Mouse (Mus musculus) hindbrain, postnatal 0 days (tissue): ENCODE measurements around the gene Gadd45gip1. TPM values are rescaled to one million over a fixed set of nuclear protein-coding genes. Genes with fewer than 3 reads are reported as not detected.

ENCODE experiments used
- ATAC-seq: fragments of 200-750 bp; cut with Nextera tagmentation; 2 replicates; pipeline ENCODE4 v1.8.0; 2017; ENCODE audit warnings: mild to moderate bottlenecking, moderate TSS enrichment, moderate library complexity
- DNase-seq: peaks from one replicate; pipeline ENCODE4 v3.0.0-alpha.2; 2015; ENCODE audit warnings: low spot score
- H3K27ac ChIP-seq: fragments of 300-500 bp; sonication (generic); 2 replicates; pipeline ENCODE4 v1.5.1; 2014; ENCODE audit warnings: mild to moderate bottlenecking
- H3K27me3 ChIP-seq: fragments of 300-500 bp; sonication (generic); 2 replicates; pipeline ENCODE4 v1.6.1; 2014; ENCODE audit warnings: low read length, mixed read lengths; ENCODE audit not compliant: insufficient read depth
- H3K36me3 ChIP-seq: fragments of 300-500 bp; sonication (generic); 2 replicates; pipeline ENCODE4 v1.6.1; 2014; ENCODE audit warnings: low read length, mixed read lengths; ENCODE audit not compliant: insufficient read depth
- H3K4me1 ChIP-seq: fragments of 300-500 bp; sonication (generic); 2 replicates; pipeline ENCODE4 v1.6.1; 2014; ENCODE audit warnings: antibody characterized with exemption, low read length, mixed read lengths; ENCODE audit not compliant: insufficient read depth
- H3K4me2 ChIP-seq: fragments of 300-500 bp; sonication (generic); 2 replicates; pipeline ENCODE4 v1.6.1; 2014; ENCODE audit warnings: low read depth, mild to moderate bottlenecking, low read length, moderate library complexity, mixed read lengths
- H3K4me3 ChIP-seq: fragments of 300-500 bp; sonication (generic); 2 replicates; pipeline ENCODE4 v1.5.1; 2014; ENCODE audit warnings: low read length
- H3K9ac ChIP-seq: fragments of 300-500 bp; sonication (generic); replicated peaks from 2 replicates; pipeline ENCODE4 v1.6.1; 2014; ENCODE audit warnings: mild to moderate bottlenecking, low read length, moderate library complexity, mixed read lengths
- H3K9me3 ChIP-seq: fragments of 300-500 bp; sonication (generic); 2 replicates; pipeline ENCODE4 v1.6.1; 2016; ENCODE audit warnings: low read length, mixed read lengths
- CTCF ChIP-seq: IDR thresholded peaks from 2 replicates; pipeline ENCODE4 v1.5.1; 2016; ENCODE audit warnings: antibody characterized with exemption, control low read depth, low read depth
- WGBS: fragments of 180-500 bp; shearing (Covaris S2); extraction: QIAGEN DNeasy Blood & Tissue Kit; methylation state at CpG from one replicate; pipeline ENCODE4 v1.1.7; 2014; 5-methylcytosine and 5-hydroxymethylcytosine counted together
- polyA plus RNA-seq: library from polyadenylated mRNA; unstranded; fragments of >200 nt; fragmentation: Nextera tagmentation; extraction: Ambion mirVana; gene quantifications from 2 replicates; pipeline ENCODE4 v1.2.1, GENCODE M21; 2015
- total RNA-seq: library from RNA; depleted of rRNA; stranded (reverse); fragments of >200 nt; gene quantifications from 2 replicates; pipeline ENCODE4 v1.2.3, GENCODE M21; 2014

Gadd45gip1 gene
- total and polyA plus RNA-seq, 2 experiments from 2014 or later = 34.1 to 43.4 TPM

DNA sequence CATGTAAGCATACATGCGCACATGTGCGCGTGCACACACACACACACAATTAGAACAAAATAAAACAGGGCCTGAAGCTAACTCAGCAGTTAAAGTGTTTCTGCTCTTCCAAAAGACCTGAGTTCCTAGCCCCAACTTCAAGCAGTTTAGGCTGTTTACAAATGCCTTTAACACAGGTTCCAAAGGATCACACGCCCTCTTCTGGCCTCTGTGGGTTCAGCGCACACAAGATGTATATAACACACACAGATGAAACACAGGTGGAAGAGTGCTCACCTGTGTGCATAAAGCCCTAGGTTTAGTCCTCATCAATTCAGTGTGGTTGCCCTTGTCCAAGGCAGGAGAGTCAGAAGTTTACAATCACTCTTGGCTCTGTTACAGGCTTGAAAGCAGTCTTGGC lies 25.3 kb upstream of the Gadd45gip1 start:
- Histone ChIP-seq H3K4me2 (no peak overlapping the region), H3K4me1 (0 out of 2 replicates have a peak, but pooled peaks cover under 1% of the 10 kb centered on the region), H3K27ac (no peak overlapping the region), H3K9ac (no peak overlapping the region), H3K4me3 (no peak overlapping the region), H3K27me3 (no peaks in the 10 kb centered on the region), H3K36me3 (no peaks in the 10 kb centered on the region), H3K9me3 (no peaks in the 10 kb centered on the region)
- no peak for ATAC-seq
- TF ChIP-seq CTCF = no peak
- no peak for DNase-seq
- WGBS = 95% methylated on average over 5 of the region's 5 CpGs

DNA sequence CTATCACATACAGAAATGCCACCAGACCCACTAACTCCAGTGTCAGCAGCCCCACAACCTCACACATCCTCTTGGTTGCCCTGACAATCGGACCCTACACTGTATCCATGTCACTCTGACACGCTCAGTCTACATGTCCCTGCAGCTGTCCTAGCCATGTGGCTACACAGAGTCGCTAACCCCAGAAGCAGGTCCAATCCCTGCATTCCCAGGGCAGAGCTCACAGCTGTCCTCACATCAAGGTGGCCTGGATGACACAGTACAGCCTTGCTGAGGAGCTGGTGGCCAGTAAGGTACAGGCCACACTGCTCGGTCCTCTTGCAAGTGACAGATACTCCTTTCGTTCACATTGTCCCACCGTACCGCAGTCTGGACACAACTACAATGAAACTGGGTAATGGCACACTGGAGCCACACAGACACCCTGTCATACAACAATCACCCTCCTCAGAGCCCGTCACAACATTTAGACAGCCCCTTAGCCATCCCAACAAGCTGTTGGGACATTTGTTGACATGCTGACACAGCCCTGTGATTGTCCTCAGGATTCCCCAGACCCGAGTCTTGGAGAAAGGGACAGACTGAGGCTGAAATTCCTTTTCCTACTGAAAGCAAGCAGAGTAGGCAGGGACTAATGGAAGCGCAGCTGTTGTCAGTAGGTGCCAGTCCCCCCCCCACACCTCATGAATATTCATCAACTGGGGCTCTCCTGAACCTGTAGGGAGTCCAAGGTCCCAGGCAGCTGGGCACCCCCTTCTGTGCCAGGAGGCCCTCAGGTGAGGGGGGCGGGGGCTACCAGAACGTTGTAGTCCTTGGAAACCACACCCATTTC lies 22.0 kb upstream of the Gadd45gip1 start:
- 43% methylated on average over 12 of the region's 12 CpGs for WGBS
- DNase-seq (no peak), ATAC-seq (no peak)
- Histone ChIP-seq H3K9me3 (no peaks in the 10 kb centered on the region), H3K36me3 (no peaks in the 10 kb centered on the region), H3K4me2 (no peak overlapping the region), H3K4me3 (no peak overlapping the region), H3K4me1 (0 out of 2 replicates have a peak, but pooled peaks cover 5% of the 10 kb centered on the region), H3K9ac (no peak overlapping the region), H3K27ac (no peak overlapping the region), H3K27me3 (no peaks in the 10 kb centered on the region)
- no peak for TF ChIP-seq CTCF

DNA sequence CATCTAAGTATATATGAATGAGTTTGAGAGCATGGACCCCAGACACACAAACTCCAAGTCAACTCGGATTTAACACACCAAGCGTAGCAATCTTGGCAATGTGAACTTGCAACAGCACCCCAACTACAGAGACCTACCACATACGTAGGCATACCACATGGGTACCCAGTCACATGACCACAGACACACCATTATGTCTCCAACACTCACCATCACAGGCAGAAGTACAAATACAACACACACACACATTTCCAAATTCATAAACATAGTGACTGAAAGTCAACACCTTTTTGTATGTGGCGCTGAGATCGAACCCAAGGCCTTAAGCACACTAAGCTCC lies 21.4 kb upstream of the Gadd45gip1 start:
- H3K4me2 ChIP-seq = no peak overlapping the region
- no peaks in the 10 kb centered on the region for H3K36me3 ChIP-seq
- no peak for TF ChIP-seq CTCF
- H3K9ac ChIP-seq = no peak overlapping the region
- WGBS = 68% methylated on average over 5 of the region's 5 CpGs
- no peak overlapping the region for H3K4me3 ChIP-seq
- H3K4me1 ChIP-seq = 0 out of 2 replicates have a peak, but pooled peaks cover 9% of the 10 kb centered on the region
- H3K9me3 ChIP-seq = no peaks in the 10 kb centered on the region
- no peaks in the 10 kb centered on the region for H3K27me3 ChIP-seq
- ATAC-seq = no peak
- H3K27ac ChIP-seq = no peak overlapping the region
- no peak for DNase-seq

DNA sequence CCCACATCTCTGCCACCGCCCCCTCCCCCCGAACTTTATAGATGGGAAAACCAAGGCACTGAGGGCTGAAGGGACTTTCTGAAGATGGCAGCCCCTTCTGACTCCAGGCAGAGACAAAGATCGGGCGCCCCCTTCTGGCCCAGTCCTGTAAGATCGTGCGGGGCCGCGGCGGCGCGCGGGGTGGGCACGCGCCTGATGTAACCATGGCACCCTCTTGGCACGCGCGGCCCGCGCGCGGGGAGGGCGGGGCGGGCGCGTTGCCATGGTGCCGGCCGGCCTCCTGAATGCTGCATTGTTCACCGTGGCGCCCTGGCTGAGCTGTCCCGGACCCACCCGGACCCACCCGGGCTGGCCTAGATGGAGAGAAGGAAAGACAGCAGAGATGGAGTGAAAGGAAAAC lies 20.4 kb upstream of the Gadd45gip1 start:
- WGBS = under 1% methylated on average over 32 of the region's 32 CpGs
- peak; percentile 95 for DNase-seq
- peak; percentile 87 for ATAC-seq
- TF ChIP-seq CTCF = peak; percentile 78
- Histone ChIP-seq H3K9ac (0 out of 2 replicates have a peak overlapping the region, but pooled peaks have one; percentile 39), H3K36me3 (no peaks in the 10 kb centered on the region), H3K4me3 (peak overlapping the region; percentile 29), H3K4me1 (0 out of 2 replicates have a peak, but pooled peaks cover 15% of the 10 kb centered on the region), H3K4me2 (peak overlapping the region; percentile 56), H3K27ac (peak overlapping the region; percentile 5; the same call in 1 of the 2 replicates), H3K27me3 (no peaks in the 10 kb centered on the region), H3K9me3 (no peaks in the 10 kb centered on the region)

DNA sequence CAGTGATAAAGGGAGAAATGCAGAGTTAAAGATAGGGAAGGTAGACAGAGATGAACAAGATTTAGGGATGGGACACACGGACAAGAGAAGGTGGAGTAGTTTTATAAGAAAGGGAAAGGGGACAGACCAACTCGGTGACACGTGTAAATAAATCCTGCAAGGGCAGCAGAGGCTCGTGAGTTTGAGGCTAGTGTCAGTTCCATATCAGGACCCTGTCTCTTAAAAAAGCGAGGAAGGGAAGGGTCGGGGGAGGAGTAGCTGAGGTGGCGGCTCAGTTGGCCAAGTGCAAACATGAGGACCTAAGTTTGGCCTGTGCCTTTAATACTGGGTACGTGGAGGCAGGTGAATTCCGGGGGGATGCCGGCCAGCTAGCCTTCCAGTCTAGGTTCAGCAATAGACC lies 20.0 kb upstream of the Gadd45gip1 start:
- H3K27me3 ChIP-seq = no peaks in the 10 kb centered on the region
- peak overlapping the region; percentile 29 for H3K4me3 ChIP-seq
- 0 out of 2 replicates have a peak, but pooled peaks cover 15% of the 10 kb centered on the region for H3K4me1 ChIP-seq
- no peaks in the 10 kb centered on the region for H3K9me3 ChIP-seq
- H3K4me2 ChIP-seq = peak overlapping the region; percentile 56
- H3K36me3 ChIP-seq = no peaks in the 10 kb centered on the region
- 12% methylated on average over 10 of the region's 10 CpGs for WGBS
- H3K27ac ChIP-seq = peak overlapping the region; percentile 5; the same call in 1 of the 2 replicates
- no peak for DNase-seq
- 0 out of 2 replicates have a peak overlapping the region, but pooled peaks have one; percentile 39 for H3K9ac ChIP-seq
- no peak for ATAC-seq
- no peak for TF ChIP-seq CTCF

DNA sequence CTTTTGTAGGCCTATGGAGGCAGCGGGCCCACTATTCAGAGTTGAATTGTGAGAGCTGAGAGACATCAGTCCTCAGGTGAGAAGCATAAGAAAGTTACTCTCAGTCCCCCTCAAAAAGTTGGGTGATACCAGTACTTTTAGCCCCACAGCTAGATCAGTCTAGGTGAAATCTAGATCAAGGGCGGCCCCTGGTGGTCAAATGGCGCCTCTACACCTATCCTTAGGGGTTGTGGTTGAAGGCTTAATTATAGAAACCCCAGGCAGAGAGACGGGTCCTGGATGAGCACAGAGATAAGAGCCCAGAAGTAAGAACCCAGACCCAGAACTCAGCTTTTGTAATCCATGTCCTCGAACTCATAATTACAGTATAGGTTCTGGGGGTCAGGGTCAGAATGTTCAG lies 18.3 kb upstream of the Gadd45gip1 start:
- Histone ChIP-seq H3K4me1 (0 out of 2 replicates have a peak, but pooled peaks cover 15% of the 10 kb centered on the region), H3K36me3 (no peaks in the 10 kb centered on the region)

DNA sequence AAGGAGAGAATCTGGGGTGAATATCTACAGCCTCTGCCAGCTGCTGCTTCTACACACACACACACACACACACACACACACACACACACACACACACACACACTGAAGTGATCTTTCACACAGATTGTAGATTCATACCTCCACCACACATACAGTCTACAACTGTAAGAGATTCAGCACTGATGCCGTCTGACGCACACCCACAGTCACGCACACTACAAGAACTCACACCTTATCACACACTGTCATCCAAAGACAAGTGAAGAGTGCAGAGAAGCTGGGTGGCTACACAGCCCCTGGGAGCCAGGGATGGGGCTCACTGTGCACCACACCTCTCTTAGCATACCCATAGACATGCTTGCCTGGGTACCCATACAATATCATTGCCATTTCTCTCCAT lies 17.5 kb upstream of the Gadd45gip1 start:
- ATAC-seq = no peak
- no peak overlapping the region for H3K4me2 ChIP-seq

More for the DNA sequence above, 18.3 kb upstream of the Gadd45gip1 start:
- no peak overlapping the region for H3K4me3 ChIP-seq
- H3K27ac ChIP-seq = peak overlapping the region; percentile 76; the same call in 1 of the 2 replicates
- no peak overlapping the region for H3K9ac ChIP-seq
- peak; percentile 90 for DNase-seq
- WGBS = 2% methylated on average over 5 of the region's 5 CpGs
- H3K27me3 ChIP-seq = no peaks in the 10 kb centered on the region
- H3K4me2 ChIP-seq = no peak overlapping the region
- ATAC-seq = no peak
- no peaks in the 10 kb centered on the region for H3K9me3 ChIP-seq
- TF ChIP-seq CTCF = peak; percentile 93

More for the DNA sequence above, 17.5 kb upstream of the Gadd45gip1 start:
- no peaks in the 10 kb centered on the region for H3K9me3 ChIP-seq
- H3K4me1 ChIP-seq = 0 out of 2 replicates have a peak, but pooled peaks cover 15% of the 10 kb centered on the region
- DNase-seq = no peak
- H3K36me3 ChIP-seq = no peaks in the 10 kb centered on the region
- no peak overlapping the region for H3K4me3 ChIP-seq
- TF ChIP-seq CTCF = no peak
- WGBS = 83% methylated on average over 3 of the region's 3 CpGs
- H3K27ac ChIP-seq = peak overlapping the region; percentile 76
- no peaks in the 10 kb centered on the region for H3K27me3 ChIP-seq
- no peak overlapping the region for H3K9ac ChIP-seq
